Mouse (Mus musculus) gastrocnemius, adult 18-20 months (tissue): ENCODE data around the gene Igf2bp3. TPM values are rescaled to one million over a fixed set of nuclear protein-coding genes. Genes with fewer than 3 reads are reported as not detected.
A peak's percentile ranks its signal among the peaks of the same experiment; 100 is the strongest.

Experiments
- DNase-seq: peaks from one replicate; pipeline ENCODE4 v3.0.0; 2021; ENCODE audit warnings: low spot score
- total RNA-seq, 2 experiments: library from RNA; stranded (reverse); gene quantifications; 2 replicates each; pipeline ENCODE4 v1.2.3; 2021

Igf2bp3 gene
- total RNA-seq, 2 experiments from 2014 or later = 0.09 to 0.11 TPM

DNA sequence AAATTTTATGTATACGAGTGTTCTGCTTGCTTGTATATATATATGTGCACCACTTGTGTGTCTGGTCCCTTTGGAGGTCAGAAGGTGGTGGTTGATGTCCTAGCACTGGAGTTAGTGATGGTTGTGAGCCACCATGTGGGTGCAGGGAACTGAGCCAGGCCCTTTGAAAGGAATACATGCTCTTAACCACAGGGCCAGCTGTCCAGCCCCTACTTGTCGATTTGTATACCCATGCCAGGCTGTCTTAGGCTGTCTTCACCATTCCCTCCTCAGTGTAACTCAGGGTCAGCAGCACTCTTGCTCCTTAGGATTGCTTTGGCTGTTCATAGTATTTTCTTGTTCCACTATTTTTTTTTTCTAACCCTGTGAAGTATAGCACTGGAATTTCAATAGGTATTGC lies 136.9 kb downstream of the Igf2bp3 start:
- no peak for DNase-seq

DNA sequence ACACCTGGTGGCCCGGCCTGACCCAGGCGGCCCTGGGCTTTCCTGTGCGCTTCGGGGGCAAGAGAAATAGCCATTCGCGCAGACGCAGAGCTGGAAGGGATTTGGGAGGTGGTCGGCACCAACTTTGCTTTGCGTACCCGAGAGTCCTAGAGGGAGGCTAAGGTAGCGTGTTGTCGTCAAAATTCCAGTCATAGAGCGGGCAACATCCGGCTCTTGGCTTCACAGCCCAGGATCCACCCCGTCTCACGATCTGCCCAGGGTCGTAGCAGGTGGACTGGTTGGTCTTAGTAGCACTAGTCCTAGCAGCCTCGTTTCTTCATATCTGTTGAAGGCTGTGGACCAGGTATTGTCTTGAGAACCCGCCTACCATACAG lies 140.7 kb downstream of the Igf2bp3 start:
- no peak for DNase-seq

DNA sequence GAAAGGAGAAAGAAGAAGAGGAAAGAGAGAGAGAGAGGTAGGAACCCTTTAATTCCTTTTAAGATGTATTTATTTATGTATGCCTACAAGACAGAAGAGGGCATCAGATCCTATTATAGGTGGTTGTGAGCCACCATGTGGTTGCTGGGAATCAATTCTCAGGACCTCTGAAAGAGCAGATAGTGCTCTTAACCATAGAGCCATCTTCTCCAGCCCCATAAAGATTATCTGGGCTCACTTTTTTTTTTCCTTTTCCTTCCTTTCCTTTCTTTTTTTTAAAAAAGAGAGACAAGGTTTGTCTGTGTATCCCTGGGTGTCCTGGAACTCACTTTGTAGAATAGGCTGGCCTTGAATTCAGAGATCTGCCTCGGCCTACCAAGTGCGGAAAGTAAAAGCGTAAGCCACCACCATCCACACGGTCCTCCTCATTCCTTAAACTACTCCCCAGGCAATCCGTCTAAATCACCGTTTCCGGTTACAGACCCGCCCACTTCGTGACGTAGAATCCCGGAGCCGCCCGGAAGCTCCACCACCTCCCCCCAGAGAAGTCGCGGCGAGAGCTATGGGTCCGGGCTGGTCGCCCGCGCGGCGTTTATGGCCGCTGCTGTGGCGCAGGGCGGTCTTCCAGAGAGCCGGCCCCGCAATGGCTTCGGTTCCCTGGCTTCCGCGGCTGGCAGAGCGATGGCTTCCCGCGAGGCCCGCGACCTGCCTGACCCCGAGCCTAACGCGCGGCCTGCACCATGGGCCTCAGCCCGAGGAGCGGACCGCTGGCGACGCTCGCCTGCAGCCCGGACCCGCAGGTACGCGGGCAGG lies 141.2 kb downstream of the Igf2bp3 start, which contains the start of gene Malsu1:
Gene Malsu1 (plus strand): TSS at position 492 of the 813 bp plus-strand sequence.
- peak; percentile 97 for DNase-seq

DNA sequence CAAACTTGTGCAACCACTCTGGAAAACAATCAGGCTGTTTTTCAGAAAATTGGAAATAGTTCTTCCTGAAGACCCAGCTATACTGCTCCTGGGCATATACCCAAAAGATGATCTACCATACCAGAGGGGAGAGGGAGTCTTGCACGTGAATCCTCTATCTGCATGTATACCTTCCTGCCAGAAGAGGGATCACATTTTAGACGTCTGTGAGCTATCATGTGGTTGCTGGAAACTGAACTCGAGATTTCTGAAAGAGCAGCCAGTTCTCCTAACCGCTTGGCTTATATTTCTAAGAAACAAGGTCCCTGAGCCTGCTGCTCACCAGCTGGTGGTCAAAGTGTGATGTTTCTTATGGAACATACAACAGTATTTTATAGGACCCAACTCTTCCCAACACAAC lies 146.4 kb downstream of the Igf2bp3 start:
- no peak for DNase-seq

DNA sequence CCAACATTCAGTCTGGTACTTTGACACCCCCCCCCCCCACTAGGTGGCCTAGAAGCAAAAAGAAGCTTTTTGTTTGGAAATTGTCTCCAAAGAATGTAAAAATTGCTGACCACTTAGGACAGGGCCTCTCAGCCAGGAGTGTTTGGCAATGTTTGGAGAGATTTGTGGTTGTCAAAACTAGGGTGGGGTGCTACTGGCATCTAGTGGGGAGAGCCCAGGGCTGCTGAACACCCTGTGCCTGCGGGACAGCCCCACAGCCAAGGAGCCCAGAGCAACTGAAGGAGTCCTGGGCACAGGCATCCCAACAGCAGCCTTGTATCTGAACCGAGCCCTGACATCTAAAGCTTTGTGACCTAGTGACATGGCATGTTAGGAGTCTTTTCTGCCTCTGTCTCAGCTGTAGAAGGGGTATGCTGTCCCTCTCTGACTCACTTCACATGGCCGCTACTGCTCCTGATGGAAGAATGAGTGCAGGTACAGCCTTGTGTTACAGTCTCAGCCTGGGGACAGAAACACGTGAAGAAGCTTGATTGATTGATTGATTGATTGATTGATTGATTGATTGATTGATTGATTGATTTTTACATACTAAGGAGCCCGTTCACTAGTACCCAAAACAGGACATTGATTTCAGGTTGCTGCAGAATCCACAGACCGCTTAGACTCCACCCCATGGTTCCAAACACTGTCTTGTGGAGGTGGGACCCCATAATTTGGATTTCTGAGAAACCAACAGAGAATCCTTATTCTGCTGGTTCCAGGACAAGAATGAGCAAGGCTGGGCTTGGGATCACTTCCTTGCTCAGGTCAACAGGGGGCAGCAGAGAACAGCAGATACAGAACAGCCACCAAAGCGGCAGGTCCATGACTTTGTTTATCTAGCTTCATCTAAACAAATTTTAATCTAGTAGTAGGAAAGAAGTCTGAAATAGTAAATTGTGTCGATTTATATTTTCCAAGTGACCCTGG lies 157.4 kb downstream of the Igf2bp3 start:
- peak; percentile 75 for DNase-seq

DNA sequence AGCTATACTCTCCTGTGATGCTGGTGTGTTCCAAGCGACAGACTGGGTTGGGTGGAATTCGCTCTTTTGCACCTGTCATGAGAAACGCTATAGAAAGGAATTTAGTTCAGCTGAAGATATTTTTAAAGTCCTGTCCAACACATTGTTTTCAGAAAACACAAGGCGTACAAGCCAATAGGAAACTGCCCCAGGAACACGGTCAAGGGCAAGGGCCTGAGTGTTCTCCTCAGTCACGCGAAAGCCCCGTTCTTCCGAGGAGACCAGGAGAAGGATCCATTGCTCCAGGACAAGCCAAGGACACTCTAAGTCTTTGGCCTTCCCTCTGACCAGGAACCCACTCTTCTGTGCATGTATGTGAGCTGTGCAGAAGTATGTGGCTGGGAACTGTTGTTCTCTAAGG lies 158.7 kb downstream of the Igf2bp3 start:
- no peak for DNase-seq

DNA sequence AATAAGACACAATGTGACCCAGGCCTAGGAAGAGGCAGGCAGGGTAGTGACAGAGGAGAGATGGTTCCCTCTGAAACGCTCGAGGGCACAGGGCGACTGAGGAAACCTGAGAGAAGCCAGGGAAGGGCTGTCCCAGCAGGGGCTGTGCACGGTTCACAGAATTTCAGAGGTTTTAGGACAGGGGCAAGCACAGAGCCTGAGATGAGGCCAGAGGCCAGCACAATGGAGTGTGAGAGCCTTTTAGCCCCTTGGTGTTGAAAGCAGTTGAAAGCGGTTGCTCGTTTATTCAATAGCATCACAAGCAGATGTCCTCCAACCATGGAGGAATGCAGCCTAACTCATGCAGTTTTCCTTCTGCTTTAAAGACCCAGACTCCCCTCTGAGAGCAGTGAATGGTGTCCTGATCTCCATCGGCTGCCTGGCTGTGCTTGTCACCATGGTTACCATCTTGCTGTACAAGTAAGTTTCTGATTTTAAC lies 159.5 kb downstream of the Igf2bp3 start:
- no peak for DNase-seq

DNA sequence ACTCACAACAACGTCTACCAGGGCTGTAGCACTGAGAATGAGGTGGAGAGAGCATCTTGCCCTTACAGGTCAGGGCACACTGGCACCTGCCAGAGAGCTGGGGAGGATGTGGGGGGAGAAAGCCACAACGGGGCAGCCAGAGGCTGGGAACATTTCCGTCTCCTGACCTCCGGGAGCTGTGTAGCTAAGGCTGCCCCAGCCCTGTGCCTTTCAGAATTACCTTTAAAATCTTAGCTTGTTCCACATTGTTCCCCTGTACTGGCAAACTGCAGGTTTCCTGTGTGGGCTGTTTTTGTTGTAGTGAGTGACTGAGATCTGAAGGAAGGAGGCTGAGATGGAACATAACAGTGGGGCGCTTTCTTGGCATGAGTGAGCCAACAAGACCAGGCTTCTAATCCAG lies 162.6 kb downstream of the Igf2bp3 start:
- no peak for DNase-seq

DNA sequence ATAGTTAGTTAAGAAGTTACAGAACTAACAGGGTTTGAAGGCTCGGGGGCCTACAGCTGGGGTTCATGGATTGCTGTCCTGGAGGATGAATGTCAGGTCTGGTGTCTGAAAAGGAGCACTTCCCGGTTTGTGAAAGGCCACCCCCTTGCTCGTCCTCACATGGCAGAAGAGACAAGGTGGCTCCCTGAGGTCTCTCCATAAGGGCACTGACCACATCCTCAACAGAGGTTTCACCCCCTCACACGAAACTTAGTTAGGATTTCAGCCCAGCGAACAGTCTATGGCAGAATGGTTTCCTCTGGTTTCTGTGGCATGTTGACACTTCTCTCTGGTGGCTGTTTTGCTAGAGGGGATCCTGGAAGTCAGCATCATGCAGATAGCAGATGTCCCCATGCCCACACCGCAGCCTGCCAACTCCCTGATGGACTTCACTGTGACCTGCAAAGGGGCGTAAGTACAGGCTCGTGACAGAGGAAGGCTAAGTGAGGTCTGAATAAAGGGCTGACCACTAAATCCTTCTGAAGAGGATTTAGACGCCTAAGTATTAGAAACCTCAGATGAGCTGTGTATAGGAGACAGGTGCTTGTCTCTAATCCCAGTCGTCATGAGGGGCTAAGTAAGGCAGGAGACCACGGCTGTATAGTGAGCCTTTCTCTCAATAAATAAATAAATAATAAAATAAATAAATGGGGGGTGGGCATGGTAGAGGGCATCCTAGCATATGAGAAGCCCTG lies 163.9 kb downstream of the Igf2bp3 start:
- DNase-seq = no peak

DNA sequence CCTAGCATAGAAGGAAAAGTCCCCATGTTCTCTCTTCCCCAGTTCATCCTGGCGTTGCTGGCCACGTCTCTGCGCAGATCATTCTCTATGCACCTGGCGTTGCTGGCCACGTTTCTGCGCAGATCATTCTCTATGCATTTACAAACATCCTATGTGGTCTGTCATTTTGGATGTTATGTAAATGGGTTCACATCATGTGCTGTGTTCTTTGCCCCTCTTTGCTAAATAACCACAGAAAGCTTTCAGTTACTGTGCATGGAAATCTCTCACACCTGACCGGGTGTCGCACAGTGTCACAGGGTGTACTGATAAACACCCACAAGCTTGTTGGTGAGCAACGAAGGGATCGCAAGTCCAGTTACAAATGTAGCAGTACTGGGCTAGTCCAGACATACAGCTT lies 166.4 kb downstream of the Igf2bp3 start:
- DNase-seq = no peak

DNA sequence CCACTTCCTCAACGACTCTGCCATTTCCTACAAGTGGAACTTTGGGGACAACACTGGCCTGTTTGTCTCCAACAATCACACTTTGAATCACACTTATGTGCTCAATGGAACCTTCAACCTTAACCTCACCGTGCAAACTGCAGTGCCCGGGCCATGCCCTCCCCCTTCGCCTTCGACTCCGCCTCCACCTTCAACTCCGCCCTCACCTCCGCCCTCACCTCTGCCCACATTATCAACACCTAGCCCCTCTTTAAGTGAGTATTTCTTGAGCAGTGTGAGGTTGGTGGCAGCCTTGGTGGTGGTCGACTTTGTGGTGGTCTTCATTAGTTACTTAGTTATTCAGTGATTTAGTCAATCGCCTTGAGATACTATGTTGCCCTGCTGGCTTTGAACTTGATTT lies 166.9 kb downstream of the Igf2bp3 start:
- DNase-seq = no peak

DNA sequence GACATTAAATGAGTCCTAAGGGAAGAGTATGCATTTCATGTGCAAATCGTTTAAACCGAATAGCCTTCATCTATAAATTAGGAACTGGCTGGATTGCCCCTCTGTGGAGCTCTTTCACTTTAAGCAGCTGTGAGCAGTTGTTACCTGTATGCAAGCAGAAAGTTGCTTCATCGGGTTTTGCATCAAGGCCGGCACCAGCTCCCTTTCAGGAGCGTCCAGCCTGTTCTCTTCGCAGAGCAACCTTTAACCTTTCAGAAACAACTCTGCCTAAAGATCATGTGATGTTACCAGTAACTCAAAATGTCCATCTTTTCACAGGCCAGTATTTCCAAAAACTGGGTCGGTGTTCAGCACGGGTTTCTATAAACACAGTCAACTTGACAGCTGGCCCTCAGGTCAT lies 167.8 kb downstream of the Igf2bp3 start:
- DNase-seq = no peak

DNA sequence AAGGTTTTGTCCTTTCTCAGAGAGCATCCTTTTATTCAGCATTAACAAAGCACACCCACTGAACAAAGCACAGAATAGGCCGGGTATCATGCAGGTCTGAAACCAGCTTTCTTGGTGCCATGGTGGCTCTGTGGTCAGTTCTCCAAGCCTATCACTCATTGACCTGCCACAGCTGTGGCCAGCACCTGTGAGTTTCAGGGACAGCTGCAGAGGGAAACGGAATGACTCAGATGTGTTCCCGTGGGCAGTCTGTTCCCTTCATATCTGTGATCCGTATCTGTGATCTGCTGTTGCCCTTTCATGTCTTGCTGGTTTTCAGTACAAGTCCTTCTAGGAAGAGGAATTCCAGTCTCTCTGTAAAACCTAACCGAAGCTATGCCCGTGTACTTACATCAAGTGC lies 168.3 kb downstream of the Igf2bp3 start:
- DNase-seq = no peak

DNA sequence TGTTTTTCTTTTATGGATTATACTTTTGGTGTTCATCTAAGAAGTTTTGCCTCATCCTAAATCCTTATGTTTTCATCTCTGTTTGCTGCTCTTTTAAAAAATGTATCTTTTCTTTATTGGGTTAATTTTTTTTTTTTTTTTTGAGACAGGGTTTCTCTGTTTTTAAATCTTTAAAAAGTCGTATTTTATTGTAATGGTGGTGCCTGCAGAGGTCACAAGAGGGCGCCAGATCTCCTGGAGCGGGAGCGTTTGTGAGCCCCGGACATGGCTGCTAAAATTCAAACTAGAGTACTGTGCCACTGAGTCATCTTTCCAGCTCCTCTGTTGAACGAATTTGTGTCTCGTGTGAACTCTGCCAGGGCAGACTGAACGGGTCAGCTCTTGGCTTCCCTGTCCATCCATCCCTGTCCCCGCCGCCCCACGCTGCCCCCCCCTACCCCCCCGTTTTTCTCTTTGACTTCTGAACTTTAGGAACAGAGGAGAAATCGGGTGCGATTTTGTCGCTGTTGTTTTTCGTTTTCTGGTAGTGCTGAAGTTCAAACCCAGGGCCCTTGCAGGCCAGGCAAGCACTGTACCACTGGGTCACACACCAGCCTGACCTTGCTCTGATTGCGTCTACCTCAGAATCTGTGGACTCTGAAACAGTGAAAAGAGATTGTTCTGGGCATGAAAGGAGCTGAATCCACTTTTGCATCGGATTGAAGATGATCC lies 175.1 kb downstream of the Igf2bp3 start:
- peak; percentile 56 for DNase-seq

DNA sequence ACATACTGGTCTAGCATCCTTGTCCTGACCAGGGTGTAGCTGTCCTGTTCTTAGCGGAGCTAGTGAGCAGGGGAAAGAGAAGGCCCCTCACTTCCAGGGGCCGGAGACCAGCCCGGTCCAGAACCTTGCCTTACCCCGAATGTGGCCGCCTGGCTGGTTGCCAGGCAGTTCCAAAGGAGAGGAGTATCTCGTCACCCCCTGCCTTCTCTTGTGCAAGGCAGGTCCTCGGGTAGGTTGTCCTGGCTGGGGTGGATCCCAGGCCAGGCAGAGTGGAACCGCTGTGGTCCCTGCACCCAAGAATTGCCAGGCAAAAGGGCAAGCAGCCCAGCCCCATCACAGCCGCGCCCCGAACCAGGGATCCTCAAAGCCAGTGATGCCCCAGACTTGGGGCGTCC lies 177.5 kb downstream of the Igf2bp3 start:
- DNase-seq = no peak

DNA sequence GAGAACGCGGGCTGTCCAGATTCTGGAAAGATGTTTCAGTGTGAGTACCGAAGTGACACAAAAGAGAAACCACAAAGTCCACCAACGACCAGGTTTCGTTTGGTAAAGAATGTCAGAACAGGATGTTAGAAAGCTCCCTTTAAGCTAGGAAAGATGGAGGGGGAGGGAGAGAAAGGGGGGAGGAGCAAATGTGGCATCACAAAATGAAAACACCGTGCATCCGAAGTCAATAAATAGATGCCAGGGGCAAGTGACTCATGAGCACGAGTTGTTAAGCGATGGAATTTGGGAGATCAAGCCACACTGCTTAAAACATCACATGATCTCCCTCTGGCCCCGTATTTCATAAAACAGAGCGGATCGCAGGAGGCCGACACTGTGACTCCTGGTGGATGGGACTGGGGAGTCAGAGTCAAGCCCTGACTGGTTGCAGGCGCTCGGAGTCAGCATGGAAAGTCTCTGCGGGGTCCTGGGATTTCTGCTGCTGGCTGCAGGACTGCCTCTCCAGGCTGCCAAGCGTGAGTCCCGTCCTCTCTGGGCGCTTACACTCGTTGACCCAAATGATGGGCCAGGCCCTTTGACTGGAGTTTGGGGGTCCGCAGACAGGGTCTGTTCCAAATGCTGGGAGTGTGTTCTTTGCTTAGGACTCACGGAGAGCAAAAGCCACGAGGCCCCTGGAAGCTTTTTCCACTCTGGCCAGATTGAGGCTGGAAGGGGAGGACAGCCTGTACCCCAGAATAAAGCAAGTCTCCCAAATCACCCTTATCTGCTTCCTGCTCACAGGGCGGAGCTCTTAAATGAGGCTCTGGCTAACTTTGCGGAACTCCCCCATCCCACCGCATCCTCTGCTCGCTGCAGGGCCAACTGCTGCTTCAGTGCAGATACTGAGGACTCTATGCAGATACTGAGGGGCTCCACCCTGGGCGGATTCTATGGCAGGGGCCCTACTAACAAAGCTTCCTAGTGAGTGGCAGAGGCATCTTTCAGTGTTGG lies 178.2 kb downstream of the Igf2bp3 start, which contains the start of gene Gpnmb:
Gene Gpnmb (plus strand): TSS at position 272 of the 993 bp plus-strand sequence.
- no peak for DNase-seq
